Mouse (Mus musculus): ENCODE measurements around the gene Mcmbp.
"Not testable (repeated sequence)": the region's sequence is repeated elsewhere in the genome, so short reads cannot be mapped to it uniquely, and the experiment has no call there.

Mcmbp gene

GRCm38 (mm10) chr7:128699959-128700358 lies 40.3 kb downstream of the Mcmbp start:
- not testable (repeated sequence) for DNase-seq

- DNase-seq = no peak
Observed at GRCm38 (mm10) chr7:128694848-128695247, 45.4 kb downstream of the Mcmbp start.

- DNase-seq = no peak
Observed at GRCm38 (mm10) chr7:128692163-128692562, 48.1 kb downstream of the Mcmbp start.

- no peak for DNase-seq
Observed at GRCm38 (mm10) chr7:128690796-128691195, 49.5 kb downstream of the Mcmbp start.

GRCm38 (mm10) chr7:128690070-128690469 lies 50.2 kb downstream of the Mcmbp start:
- peak; percentile 96 for DNase-seq

GRCm38 (mm10) chr7:128689347-128689746 lies 50.9 kb downstream of the Mcmbp start:
- DNase-seq = no peak

GRCm38 (mm10) chr7:128687821-128688564 lies 52.3 kb downstream of the Mcmbp start:
- peak; percentile 89 for DNase-seq

GRCm38 (mm10) chr7:128678546-128678945 lies 61.7 kb downstream of the Mcmbp start:
- DNase-seq = no peak

GRCm38 (mm10) chr7:128672408-128673010 lies 67.8 kb downstream of the Mcmbp start:
- no peak for DNase-seq

GRCm38 (mm10) chr7:128671952-128672351 lies 68.3 kb downstream of the Mcmbp start:
- DNase-seq = no peak

- no peak for DNase-seq
Observed at GRCm38 (mm10) chr7:128668831-128669230, 71.5 kb downstream of the Mcmbp start.

- no peak for DNase-seq
Observed at GRCm38 (mm10) chr7:128667788-128668187, 72.5 kb downstream of the Mcmbp start.

- DNase-seq = no peak
Observed at GRCm38 (mm10) chr7:128664861-128665377, 75.4 kb downstream of the Mcmbp start.

- no peak for DNase-seq
Observed at GRCm38 (mm10) chr7:128663906-128664305, 76.4 kb downstream of the Mcmbp start.

- DNase-seq = no peak
Observed at GRCm38 (mm10) chr7:128656970-128657369, 83.3 kb downstream of the Mcmbp start.

Measured in thymus, postnatal 4 days (tissue).